Mouse (Mus musculus) hindbrain, postnatal 0 days (tissue): ENCODE measurements around the gene Cyth2. TPM values are rescaled to one million over a fixed set of nuclear protein-coding genes. Genes with fewer than 3 reads are reported as not detected.

ENCODE experiments used
- ATAC-seq: fragments of 200-750 bp; cut with Nextera tagmentation; 2 replicates; pipeline ENCODE4 v1.8.0; 2017; ENCODE audit warnings: mild to moderate bottlenecking, moderate TSS enrichment, moderate library complexity
- DNase-seq: peaks from one replicate; pipeline ENCODE4 v3.0.0-alpha.2; 2015; ENCODE audit warnings: low spot score
- H3K27ac ChIP-seq: fragments of 300-500 bp; sonication (generic); 2 replicates; pipeline ENCODE4 v1.5.1; 2014; ENCODE audit warnings: mild to moderate bottlenecking
- H3K27me3 ChIP-seq: fragments of 300-500 bp; sonication (generic); 2 replicates; pipeline ENCODE4 v1.6.1; 2014; ENCODE audit warnings: low read length, mixed read lengths; ENCODE audit not compliant: insufficient read depth
- H3K36me3 ChIP-seq: fragments of 300-500 bp; sonication (generic); 2 replicates; pipeline ENCODE4 v1.6.1; 2014; ENCODE audit warnings: low read length, mixed read lengths; ENCODE audit not compliant: insufficient read depth
- H3K4me1 ChIP-seq: fragments of 300-500 bp; sonication (generic); 2 replicates; pipeline ENCODE4 v1.6.1; 2014; ENCODE audit warnings: antibody characterized with exemption, low read length, mixed read lengths; ENCODE audit not compliant: insufficient read depth
- H3K4me2 ChIP-seq: fragments of 300-500 bp; sonication (generic); 2 replicates; pipeline ENCODE4 v1.6.1; 2014; ENCODE audit warnings: low read depth, mild to moderate bottlenecking, low read length, moderate library complexity, mixed read lengths
- H3K4me3 ChIP-seq: fragments of 300-500 bp; sonication (generic); 2 replicates; pipeline ENCODE4 v1.5.1; 2014; ENCODE audit warnings: low read length
- H3K9ac ChIP-seq: fragments of 300-500 bp; sonication (generic); replicated peaks from 2 replicates; pipeline ENCODE4 v1.6.1; 2014; ENCODE audit warnings: mild to moderate bottlenecking, low read length, moderate library complexity, mixed read lengths
- H3K9me3 ChIP-seq: fragments of 300-500 bp; sonication (generic); 2 replicates; pipeline ENCODE4 v1.6.1; 2016; ENCODE audit warnings: low read length, mixed read lengths
- CTCF ChIP-seq: IDR thresholded peaks from 2 replicates; pipeline ENCODE4 v1.5.1; 2016; ENCODE audit warnings: antibody characterized with exemption, control low read depth, low read depth
- WGBS: fragments of 180-500 bp; shearing (Covaris S2); extraction: QIAGEN DNeasy Blood & Tissue Kit; methylation state at CpG from one replicate; pipeline ENCODE4 v1.1.7; 2014; 5-methylcytosine and 5-hydroxymethylcytosine counted together
- polyA plus RNA-seq: library from polyadenylated mRNA; unstranded; fragments of >200 nt; fragmentation: Nextera tagmentation; extraction: Ambion mirVana; gene quantifications from 2 replicates; pipeline ENCODE4 v1.2.1, GENCODE M21; 2015
- total RNA-seq: library from RNA; depleted of rRNA; stranded (reverse); fragments of >200 nt; gene quantifications from 2 replicates; pipeline ENCODE4 v1.2.3, GENCODE M21; 2014

Gene Cyth2
- total and polyA plus RNA-seq, 2 experiments from 2014 or later = 216 to 221 TPM

DNA sequence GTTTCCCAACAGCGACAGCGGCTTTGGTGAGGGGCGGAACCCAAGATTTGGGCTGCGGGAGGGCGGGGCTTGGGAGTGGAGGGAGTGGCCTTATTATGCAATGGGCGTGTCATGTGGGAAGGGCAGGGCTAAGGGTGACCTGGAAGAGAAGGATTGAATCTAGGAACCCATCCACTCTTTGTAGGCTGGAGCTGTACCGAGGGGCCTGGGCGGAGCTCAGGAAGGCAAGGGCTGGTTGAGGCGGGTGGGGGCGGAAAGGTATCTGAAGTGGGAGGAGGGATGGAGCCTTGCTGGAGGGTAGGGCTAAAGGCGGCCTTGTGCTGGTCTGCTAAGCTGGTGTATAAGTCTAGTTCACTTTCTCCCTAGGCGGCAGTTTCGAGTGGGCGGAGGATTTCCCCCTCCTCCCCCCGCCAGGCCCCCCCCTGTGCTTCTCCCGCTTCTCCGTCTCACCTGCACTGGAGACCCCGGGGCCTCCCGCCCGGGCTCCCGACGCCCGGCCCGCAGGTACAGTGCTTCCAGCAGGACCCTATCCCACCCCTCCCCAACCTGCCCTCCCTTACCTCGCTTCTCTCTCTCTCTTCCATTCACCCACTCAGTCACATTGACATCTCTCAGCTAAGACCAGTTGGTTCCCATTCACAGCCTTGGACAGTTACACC, 13.7 kb downstream of the Cyth2 start:
- peak overlapping the region; percentile 22; the same call in 1 of the 2 replicates for H3K27ac ChIP-seq
- H3K4me3 ChIP-seq = no peak overlapping the region
- no peak overlapping the region for H3K9ac ChIP-seq
- no peak for DNase-seq
- H3K27me3 ChIP-seq = no peaks in the 10 kb centered on the region
- peaks cover 3% of the 10 kb centered on the region; the same call in 1 of the 2 replicates for H3K4me1 ChIP-seq
- 35% methylated on average over 20 of the region's 25 CpGs for WGBS
- TF ChIP-seq CTCF = no peak
- no peak for ATAC-seq
- H3K4me2 ChIP-seq = peak overlapping the region; percentile 14; the same call in 1 of the 2 replicates
- no peaks in the 10 kb centered on the region for H3K9me3 ChIP-seq
- peaks cover 26% of the 10 kb centered on the region for H3K36me3 ChIP-seq

DNA sequence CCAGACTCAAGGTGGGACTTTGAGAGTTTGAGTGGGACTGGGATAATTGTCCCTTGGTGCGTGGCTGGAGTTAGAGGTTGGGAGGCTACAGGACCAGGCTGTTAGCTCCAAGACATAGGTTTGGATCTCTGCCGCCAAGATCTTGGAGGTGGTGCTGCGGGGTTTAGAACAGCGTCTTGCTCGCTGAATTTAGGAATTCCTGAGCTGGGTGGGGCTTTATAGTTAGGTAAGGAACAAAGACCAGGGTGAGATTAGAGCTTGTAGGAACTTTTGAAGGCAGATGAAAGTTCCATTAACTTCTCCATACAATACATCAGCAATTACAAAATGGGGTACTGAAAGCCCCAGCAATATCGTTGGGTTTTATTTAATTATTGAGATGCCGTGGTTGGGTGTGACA, 14.4 kb downstream of the Cyth2 start:
- ATAC-seq (no peak), DNase-seq (no peak)
- no peak for TF ChIP-seq CTCF
- Histone ChIP-seq H3K36me3 (peaks cover 31% of the 10 kb centered on the region), H3K27me3 (no peaks in the 10 kb centered on the region), H3K4me2 (no peak overlapping the region), H3K9me3 (no peaks in the 10 kb centered on the region), H3K27ac (no peak overlapping the region), H3K4me1 (peaks cover 3% of the 10 kb centered on the region; the same call in 1 of the 2 replicates), H3K4me3 (no peak overlapping the region), H3K9ac (no peak overlapping the region)
- WGBS = 50% methylated on average over 7 of the region's 7 CpGs

DNA sequence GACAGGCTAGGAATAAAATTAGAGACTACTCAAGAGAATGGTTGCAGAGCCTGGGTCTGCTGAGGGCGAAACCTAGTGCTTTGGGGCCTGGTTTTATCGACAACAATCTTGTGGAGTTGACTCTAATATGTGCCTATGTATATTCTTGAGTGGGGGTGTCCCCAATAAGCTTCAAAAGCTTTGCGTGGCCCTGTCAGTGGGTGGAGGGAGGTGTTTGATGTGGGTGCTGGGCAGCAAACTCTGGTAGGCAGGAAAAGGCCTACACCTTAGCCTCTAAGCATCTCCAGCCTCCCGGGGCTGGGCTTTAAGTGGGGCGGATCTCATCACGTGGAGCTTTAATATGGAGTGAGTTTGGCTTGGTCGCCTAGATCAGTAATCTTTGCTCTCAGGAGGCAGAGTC, 15.4 kb downstream of the Cyth2 start:
- no peak for ATAC-seq
- no peaks in the 10 kb centered on the region for H3K27me3 ChIP-seq
- WGBS = 58% methylated on average over 7 of the region's 7 CpGs
- H3K4me1 ChIP-seq = peaks cover 3% of the 10 kb centered on the region; the same call in 1 of the 2 replicates
- no peaks in the 10 kb centered on the region for H3K9me3 ChIP-seq
- H3K4me2 ChIP-seq = no peak overlapping the region; the same call in 1 of the 2 replicates
- H3K27ac ChIP-seq = no peak overlapping the region
- H3K9ac ChIP-seq = no peak overlapping the region
- no peak overlapping the region for H3K4me3 ChIP-seq
- H3K36me3 ChIP-seq = peaks cover 29% of the 10 kb centered on the region
- DNase-seq = no peak
- TF ChIP-seq CTCF = no peak

DNA sequence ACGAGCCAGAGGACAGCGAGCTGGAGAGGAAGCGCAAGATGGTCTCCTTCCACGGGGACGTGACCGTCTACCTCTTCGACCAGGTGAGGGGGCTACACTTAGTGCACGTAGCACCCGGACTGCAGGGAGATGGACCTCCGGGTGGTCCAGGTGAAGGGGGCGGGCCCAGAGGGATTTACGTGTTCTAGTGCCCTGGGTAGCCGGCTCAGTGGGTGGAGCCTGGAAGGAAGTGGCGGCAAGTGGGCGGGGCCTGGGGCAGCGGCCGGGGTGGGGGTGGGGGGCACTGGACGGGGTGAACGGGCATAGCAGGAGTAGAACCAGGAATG, 15.9 kb downstream of the Cyth2 start:
- peak overlapping the region; percentile 55 for H3K4me2 ChIP-seq
- ATAC-seq (no peak), DNase-seq (peak; percentile 15)
- peak overlapping the region; percentile 47; the same call in 1 of the 2 replicates for H3K9ac ChIP-seq
- peaks cover 25% of the 10 kb centered on the region for H3K36me3 ChIP-seq
- H3K4me3 ChIP-seq = peak overlapping the region; percentile 26
- peaks cover 3% of the 10 kb centered on the region; the same call in 1 of the 2 replicates for H3K4me1 ChIP-seq
- H3K9me3 ChIP-seq = no peaks in the 10 kb centered on the region
- H3K27ac ChIP-seq = no peak overlapping the region
- TF ChIP-seq CTCF = no peak
- no peaks in the 10 kb centered on the region for H3K27me3 ChIP-seq
- 7% methylated on average over 19 of the region's 19 CpGs for WGBS

DNA sequence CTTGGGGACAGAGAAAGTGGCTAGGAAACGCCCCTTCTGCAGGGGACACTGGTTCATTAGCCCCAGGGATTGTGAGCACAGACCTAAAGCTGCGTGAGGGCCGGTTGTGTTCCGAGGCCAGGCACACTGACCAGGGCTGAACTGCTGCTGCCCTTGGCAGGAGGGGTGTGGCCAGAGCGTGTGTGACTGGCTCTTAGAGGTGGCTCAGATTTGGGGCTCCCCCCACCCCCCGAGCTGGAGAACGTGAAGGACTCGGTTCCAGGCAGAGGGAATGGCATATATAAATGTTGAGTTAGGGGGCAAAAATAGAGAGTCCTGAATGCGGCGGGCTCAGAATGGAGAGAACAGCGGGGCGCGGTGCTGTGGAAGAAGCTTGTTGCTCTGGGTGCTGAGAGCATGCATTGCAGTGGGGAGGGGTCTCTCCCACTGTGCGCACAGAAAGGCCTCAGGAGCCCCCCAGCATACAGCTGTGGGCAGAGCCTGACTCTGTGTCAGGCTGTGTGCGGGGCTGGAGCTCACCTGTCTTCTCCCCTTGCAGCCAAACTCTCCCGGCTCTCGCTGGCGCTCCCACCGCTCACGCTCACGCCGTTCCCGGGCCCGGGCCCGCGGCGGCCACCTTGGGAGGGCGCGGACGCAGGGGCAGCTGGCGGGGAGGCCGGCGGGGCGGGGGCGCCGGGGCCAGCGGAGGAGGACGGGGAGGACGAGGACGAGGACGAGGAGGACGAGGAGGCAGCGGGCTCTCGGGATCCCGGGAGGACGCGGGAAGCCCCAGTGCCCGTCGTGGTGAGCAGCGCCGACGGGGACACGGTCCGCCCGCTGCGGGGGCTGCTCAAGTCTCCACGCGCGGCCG, 16.5 kb downstream of the Cyth2 start:
- peak overlapping the region; percentile 47 for H3K9ac ChIP-seq
- peaks cover 3% of the 10 kb centered on the region; the same call in 1 of the 2 replicates for H3K4me1 ChIP-seq
- TF ChIP-seq CTCF = no peak
- WGBS = 6% methylated on average over 59 of the region's 60 CpGs
- peak; percentile 14 for DNase-seq
- no peak overlapping the region for H3K27ac ChIP-seq
- no peak for ATAC-seq
- no peaks in the 10 kb centered on the region for H3K9me3 ChIP-seq
- peak overlapping the region; percentile 26 for H3K4me3 ChIP-seq
- peaks cover 24% of the 10 kb centered on the region for H3K36me3 ChIP-seq
- no peaks in the 10 kb centered on the region for H3K27me3 ChIP-seq
- H3K4me2 ChIP-seq = peak overlapping the region; percentile 55

DNA sequence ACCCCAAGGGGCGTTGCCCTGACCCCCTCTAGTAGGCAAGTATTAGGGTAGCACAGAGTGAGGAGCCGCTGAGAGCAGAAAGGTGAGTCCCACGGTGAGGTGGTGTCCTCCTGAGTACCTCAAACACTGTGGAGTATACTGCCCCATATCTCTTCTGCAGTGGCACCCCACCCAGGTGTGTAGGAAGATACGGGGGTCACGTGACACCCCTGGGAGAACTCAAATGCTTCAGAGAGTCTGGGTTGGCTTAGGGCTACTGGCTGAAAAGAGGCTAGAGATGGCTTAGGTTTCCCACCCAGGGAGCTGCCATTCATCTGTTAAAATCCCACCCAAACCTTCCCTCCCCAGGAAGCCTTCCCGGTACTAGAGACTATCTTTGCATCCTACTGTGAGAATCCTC, 17.4 kb downstream of the Cyth2 start:
- no peak overlapping the region for H3K27ac ChIP-seq
- peaks cover 3% of the 10 kb centered on the region; the same call in 1 of the 2 replicates for H3K4me1 ChIP-seq
- H3K36me3 ChIP-seq = peaks cover 27% of the 10 kb centered on the region
- ATAC-seq (no peak), DNase-seq (no peak)
- H3K27me3 ChIP-seq = no peaks in the 10 kb centered on the region
- 41% methylated on average over 6 of the region's 6 CpGs for WGBS
- H3K4me2 ChIP-seq = no peak overlapping the region
- H3K9me3 ChIP-seq = no peaks in the 10 kb centered on the region
- no peak overlapping the region for H3K9ac ChIP-seq
- no peak for TF ChIP-seq CTCF
- no peak overlapping the region for H3K4me3 ChIP-seq
